Mouse (Mus musculus) kidney, postnatal 14 days (tissue): ENCODE measurements around the gene Gm3604.
"Not testable (repeated sequence)": the region's sequence is repeated elsewhere in the genome, so short reads cannot be mapped to it uniquely, and the experiment has no call there.

ENCODE experiments used
- DNase-seq: peaks from one replicate; pipeline ENCODE4 v3.0.0; 2022; ENCODE audit warnings: mixed read lengths

The Gm3604 gene

DNA sequence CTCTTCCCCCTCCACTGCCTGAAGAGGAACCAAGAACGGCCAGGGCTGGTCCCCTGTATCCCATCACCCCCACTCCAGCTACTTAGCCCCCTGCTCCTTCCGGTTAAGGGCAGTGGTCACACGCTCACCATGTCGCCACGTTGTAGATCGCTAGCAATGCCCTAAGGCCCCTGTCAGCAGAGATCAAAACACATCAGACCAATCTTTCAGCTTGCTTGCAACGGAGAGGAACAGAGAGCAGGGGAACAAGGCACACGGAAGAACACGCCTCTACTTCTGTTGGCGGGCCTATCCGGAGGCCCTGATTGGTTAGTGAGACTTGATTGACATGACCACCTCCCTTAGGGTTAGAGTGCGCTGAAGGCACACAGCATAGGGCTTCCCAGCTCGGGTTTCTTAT, at the start of gene Gm3604:
Gene Gm3604, minus strand, starts transcription at position 226 of the 400 bp plus-strand sequence.
- peak; percentile 62 for DNase-seq

DNA sequence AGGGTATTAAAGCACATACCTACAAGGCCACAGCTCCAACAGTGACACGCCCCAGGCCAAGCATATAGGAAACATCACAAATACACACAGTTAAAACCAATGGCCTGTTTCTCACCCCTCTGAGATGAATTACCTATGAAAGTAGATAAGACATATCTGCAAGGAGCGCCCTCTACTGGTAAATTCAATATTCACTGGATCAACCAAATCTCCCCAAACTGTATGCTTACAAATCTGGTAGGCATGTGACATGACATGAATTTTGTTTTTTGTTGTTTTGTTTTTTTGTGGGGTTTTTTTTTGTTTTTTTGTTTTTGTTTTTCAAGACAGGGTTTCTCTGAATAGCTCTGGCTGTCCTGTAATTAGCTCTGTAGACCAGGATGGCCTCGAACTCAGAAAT, 16.2 kb upstream of the Gm3604 start:
- not testable (repeated sequence) for DNase-seq

DNA sequence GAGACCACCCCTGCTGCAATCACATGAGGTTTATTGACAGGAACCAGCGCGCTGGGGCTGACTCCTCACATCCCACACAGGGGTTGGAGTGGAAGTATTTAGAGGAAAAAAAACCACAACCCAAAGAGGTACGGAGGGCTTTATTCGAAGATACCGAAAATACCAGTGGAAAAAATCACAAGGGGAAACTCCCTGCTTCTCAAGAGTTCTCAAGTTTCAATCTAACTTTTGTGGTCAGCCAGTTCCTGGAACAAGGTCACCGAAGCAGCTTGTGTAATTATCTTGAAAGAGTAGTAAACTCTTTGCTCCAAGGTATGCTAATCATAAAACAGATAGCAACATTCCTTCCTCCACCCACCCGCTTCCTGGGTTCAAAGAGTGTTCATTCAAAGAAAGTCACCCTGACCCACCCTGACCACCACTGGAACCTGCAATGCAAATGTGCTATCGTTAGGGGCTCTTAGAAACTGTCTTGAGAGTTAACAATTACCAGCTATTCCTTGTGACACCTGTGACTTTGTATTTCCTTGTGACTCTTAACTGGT, 7.2 kb upstream of the Gm3604 start:
- DNase-seq, result not testable (repeated sequence)

DNA sequence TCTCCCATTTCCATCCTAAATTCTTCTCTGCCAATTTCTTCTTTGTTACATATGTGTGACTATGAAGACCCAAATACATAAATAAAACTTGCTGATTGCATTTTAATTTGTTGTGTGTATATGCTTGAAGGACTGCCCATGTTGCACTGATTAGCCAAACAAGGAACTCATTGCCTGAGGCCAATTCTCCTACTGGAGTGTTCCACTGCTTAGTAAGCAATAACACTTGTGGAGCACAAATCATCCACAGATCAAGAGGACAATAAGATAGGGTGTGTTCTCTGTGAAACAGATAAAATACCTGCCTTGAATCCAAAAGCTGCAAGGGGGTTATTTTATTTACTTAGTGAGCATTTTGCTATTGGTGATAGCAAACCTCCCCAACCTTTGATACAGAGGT, 51.2 kb downstream of the Gm3604 start:
- DNase-seq, result no peak

DNA sequence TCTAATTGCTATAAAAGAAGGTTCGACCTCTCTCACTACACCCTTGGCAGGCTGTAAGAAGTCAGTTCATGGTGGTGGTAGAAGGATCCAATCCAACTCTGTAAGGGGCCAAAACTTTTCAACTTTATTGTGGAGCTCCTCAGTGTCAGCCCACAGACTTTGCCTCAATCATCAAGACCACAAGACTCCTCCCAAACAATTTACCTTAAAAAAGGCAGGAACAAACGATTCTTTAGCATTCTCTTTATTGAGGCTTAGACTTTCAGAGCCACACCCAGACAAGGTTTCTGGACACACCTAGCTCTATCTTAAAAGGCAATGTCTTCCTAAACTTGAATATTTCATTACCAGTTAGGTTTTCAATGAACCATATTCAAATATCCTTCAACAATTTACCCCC, 51.6 kb downstream of the Gm3604 start:
- no peak for DNase-seq
